Mouse (Mus musculus) heart, postnatal 14 days (tissue): Measurements from ENCODE around the gene Efnb2. TPM values are rescaled to one million over a fixed set of nuclear protein-coding genes. Genes with fewer than 3 reads are reported as not detected.
A peak's percentile ranks its signal among the peaks of the same experiment; 100 is the strongest.

Source experiments
- DNase-seq, 2 experiments: peaks; one replicate each; pipeline ENCODE4 v3.0.0; 2021 to 2022
- intact Hi-C: fragments of 180-260 bp; cut with DNase I; formaldehyde crosslinking; loops from one replicate; pipeline ENCODE4 v1.15.1; 2025
- total RNA-seq, 2 experiments: library from RNA; stranded (reverse); gene quantifications; 2 replicates each; pipeline ENCODE4 v1.2.3; 2021

Gene Efnb2
- total RNA-seq, 2 experiments from 2014 or later = 33.5 to 39.9 TPM

DNA sequence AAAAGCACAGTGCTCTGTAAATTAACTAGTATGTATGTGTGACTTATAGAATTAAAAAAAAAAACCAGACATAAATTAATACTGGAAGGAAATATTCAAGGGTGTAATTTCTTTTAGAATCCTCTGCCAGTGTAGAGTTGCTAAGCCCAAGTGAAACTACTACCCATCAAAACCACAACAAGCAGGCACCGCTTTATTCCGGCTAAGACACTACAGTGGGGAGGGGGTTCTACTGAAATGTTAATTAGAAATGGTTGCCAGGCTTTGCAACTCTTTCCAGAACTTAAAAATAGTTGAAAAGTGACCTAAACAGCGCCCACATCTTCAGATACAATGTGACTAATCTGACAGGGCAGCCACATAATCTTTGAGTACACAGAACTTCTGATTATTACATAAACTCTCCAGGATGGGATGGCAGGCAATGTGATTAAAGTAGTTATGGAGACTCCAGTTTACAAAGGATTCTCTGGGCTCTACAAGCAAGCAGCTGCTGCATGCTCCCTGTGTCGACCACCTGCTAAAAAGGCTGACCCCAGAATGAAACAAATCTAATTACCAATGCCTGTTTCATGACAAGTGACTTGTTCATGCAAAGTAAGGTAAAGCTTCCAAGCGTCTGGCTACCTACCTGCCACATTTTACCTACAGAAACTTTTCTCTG lies 3.2 kb downstream of the Efnb2 start:
- intact Hi-C loops = loop anchor here (5.0 to 10.0 kb wide), 2 partner anchors 203 to 861 kb away; no protein-coding TSS in a partner anchor
- no peak for DNase-seq

GRCm38 (mm10) chr8:8656578-8657441 lies 4.2 kb downstream of the Efnb2 start:
- DNase-seq = no peak
- intact Hi-C loops = loop anchor here (5.0 to 10.0 kb wide), 2 partner anchors 202 to 860 kb away; no protein-coding TSS in a partner anchor

- intact Hi-C loops = loop anchor here (5.0 to 10.0 kb wide), 2 partner anchors 201 to 858 kb away; no protein-coding TSS in a partner anchor
- no peak for DNase-seq
Observed at GRCm38 (mm10) chr8:8655346-8656340, 5.4 kb downstream of the Efnb2 start.

GRCm38 (mm10) chr8:8653906-8654489 lies 7.0 kb downstream of the Efnb2 start:
- intact Hi-C loops = loop anchor here (10.0 kb wide), 1 partner anchor 199 kb away; no protein-coding TSS in a partner anchor
- DNase-seq = no peak

DNA sequence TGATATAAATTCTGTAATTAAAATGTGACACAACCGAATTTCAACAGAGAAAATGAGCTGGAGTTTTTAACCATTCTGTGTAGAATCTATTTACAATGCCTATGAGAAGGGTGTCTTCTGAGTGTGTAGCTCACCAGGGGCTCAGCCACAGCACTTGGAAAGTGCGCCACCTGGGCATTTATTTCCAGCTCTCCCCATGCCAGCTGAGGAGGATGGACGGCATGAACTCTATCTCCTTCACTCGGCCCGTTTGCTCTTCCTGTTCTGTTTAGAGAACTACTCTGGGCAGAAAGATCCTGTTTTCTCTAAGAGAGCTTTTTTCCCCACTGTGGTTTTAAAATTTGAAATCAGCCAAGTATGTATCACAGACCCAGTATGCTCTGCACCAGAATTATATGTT lies 7.7 kb downstream of the Efnb2 start:
- no peak for DNase-seq
- intact Hi-C loops = loop anchor here (10.0 kb wide), 1 partner anchor 199 kb away; no protein-coding TSS in a partner anchor

DNA sequence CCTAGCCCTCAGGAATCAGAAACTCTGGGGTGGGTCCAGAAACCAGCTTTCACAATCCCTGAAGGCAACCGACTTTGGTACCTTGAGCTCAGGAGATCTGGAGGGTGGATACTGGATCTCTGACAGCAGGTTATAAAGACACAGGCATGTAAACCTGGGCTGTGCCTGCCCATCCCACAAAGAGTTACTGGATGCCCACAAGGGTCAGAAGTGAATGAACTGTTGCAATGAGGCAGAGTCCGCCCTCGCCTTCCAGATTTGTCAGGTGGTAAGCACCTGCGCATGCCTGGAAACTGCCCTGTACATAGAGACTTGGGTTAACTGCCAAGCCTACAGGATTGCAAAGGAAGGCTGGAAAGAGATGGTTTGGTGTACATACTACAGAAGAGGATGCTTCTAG lies 8.7 kb downstream of the Efnb2 start:
- no peak for DNase-seq
- intact Hi-C loops = loop anchor here (10.0 kb wide), 1 partner anchor 198 kb away; no protein-coding TSS in a partner anchor

- DNase-seq = peak; percentile 37 to 62
- intact Hi-C loops = loop anchor here (10.0 kb wide), 1 partner anchor 195 kb away; no protein-coding TSS in a partner anchor
Observed at GRCm38 (mm10) chr8:8649944-8650343, 11.1 kb downstream of the Efnb2 start.

DNA sequence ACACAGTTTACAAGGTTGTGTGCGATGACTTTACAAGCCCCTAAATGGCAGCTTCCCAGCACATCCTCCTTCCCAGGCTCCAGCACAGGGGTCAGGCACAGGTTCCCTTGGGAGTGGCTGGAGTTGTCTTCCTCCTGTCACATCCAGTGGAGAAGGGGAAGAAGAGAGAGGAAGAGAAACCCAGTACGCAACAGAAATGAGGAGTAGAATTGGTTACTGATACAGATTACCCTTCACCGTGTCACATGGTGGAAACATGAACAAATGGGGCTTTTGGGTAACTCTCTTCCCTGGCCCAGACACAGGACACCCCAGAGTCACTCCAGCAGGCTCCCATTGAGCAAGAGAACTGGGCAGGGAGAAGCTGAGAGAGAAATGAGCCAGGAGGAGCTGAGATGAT lies 11.5 kb downstream of the Efnb2 start:
- peak in 1 of 2 experiments; percentile 21 for DNase-seq
- intact Hi-C loops = no loop called here

DNA sequence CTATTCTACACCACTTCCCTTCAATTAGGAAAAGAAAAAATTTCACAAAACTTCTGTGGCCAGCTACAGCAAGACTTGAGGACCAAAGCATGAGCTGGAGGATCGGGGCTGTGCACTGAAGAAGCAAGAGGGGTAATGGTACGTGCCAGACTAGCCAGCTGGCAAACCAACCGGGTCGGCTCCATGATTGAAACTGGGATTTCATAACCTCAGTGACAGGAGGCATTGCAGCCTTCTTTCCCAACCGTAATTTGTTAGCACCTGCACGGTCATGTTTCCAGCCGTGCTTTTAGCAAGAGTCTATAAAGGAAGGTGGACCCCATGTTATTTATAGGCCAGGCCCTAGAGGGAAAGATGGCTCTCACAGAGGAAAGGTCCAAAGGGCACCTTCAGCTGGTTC lies 12.4 kb downstream of the Efnb2 start:
- DNase-seq = no peak
- intact Hi-C loops = no loop called here

DNA sequence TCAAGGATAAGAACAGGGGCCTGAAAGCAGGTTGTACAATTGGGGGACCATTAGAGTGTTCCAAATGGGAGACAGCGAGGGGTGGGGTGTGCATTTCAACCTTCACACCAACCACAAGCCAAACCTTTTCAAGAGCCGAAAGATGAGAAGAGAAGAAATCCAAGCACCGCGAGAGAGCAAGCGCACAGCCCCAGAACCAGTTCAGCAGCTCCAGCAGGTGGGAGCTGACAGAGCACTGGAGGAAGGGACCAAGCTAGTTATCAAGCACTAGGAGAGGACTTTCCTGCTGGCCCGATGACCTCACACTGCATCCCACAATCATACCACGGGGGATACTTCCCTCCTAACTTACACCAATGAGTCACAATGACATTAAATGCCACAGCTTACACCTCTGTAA lies 13.2 kb downstream of the Efnb2 start:
- no peak for DNase-seq
- intact Hi-C loops = no loop called here

DNA sequence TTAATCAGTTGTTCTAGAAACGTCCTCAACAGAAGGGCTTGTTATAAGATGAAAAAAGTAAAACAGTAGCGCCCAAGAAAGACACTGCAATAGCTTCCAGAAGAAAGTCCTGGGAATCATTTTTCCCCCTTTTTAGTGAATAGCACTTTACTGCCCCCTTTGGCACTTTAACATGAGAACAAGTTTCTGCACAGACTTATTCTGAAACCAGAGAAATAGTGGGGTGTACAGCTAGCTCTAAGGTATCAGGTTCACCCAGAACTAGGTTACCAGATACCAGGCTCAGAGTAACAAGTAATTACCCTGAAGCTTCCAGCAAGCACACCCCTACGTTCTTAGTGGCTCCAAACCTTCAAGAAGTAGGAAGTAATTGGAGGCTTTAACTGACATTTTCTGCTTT lies 13.7 kb downstream of the Efnb2 start:
- no peak for DNase-seq
- intact Hi-C loops = no loop called here

DNA sequence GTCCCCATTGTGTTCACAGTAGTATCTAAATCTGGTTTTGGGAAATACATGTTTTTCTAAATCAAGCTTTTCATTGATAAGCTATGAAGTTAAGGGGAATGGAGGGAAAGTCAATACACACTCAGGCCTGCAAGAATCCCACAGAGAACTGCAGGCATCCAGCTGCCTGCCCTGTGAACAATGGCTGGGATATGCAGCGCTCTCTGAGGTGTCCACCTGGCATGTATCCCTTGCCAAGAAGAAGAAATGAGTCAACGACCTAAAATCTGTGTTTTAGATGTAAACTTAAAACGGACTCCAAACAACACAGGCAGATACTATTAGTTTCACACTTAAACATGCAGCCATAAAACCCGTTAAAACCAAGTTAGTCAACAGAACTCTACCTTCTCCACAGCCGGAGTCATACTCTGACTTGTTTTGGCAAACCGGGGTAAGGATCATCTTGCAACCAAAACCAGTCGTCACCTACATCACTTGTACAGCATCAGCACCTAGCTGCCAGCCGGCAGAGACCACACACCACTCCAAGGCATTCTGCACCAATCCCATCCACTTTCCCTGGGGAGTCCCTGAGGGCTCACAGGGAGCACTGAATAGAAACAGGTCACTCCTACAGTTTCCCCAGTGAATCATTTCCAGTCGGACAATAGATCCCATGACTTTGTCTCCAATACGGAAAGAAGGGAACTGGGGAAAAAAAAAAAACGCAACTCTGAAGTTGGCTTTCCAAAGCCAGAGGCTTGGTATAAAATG lies 16.7 kb downstream of the Efnb2 start:
- DNase-seq = no peak

DNA sequence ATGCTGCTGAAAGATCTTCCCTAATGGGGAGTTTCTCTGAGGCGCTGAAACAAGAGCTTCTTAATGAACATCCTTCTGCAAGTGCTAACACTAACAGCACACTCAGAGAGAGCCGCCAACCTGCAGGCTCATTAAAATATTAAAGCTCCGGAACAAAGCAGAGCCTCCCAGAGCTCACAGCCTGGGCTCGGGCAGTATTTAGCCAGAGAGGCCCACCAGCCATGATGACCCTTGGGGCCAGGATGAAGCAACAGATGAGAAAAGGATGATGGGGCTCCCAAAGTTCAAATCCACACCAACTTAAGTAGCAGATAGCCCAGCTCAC lies 20.8 kb downstream of the Efnb2 start:
- intact Hi-C loops = no loop called here
- DNase-seq = no peak

More for the DNA sequence above, 16.7 kb downstream of the Efnb2 start:
- intact Hi-C loops = no loop called here

- no peak for DNase-seq
- intact Hi-C loops = no loop called here
Observed at GRCm38 (mm10) chr8:8639569-8640263, 21.3 kb downstream of the Efnb2 start.

DNA sequence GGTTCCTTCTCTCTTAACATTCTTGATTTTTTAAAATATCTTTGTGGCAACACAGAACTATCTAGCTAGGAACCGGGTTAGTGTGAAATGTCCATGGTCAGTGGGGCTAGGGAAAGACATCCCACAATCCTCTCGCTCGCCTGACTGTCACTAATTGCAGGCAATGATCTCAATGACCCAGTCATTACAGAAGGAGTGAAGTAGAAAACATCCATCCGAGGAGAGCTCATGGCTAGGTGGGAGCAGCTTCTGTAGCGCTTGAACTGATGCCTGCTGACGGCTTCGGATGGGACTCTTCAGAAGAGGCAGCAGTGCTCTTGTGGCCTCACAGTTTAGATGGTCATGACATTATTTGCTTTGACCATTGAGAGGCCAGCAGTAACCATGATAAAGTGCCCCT lies 29.6 kb downstream of the Efnb2 start:
- intact Hi-C loops = no loop called here
- no peak for DNase-seq

DNA sequence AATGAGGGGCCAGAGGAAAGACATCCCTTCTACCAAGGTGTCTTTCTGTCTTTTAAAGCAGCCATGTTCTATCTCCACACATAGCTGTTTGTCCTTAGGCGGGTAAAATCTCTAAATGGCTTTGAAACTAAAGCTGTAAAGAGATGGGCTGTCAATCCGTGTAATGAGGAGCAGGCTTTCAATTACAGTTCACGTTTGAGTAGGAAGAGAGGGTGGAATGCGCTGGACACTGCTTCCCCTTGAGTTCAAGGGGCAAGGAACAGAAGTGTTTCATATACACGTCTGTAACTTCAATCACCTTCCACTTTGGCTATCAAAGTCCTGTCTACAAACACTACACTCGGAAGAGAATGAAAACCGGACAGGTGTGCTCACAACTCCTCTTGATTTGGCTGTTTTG lies 37.0 kb downstream of the Efnb2 start:
- intact Hi-C loops = no loop called here
- no peak for DNase-seq

- intact Hi-C loops = no loop called here
- DNase-seq = peak; percentile 30 to 58
Observed at GRCm38 (mm10) chr8:8623486-8623885, 37.6 kb downstream of the Efnb2 start.

GRCm38 (mm10) chr8:8622476-8622875 lies 38.6 kb downstream of the Efnb2 start:
- intact Hi-C loops = no loop called here
- DNase-seq = no peak

GRCm38 (mm10) chr8:8622031-8622430 lies 39.0 kb downstream of the Efnb2 start:
- intact Hi-C loops = no loop called here

More at GRCm38 (mm10) chr8:8622031-8622430, 39.0 kb downstream of the Efnb2 start:
- DNase-seq = no peak
